Mouse (Mus musculus) neural tube, embryonic 15.5 days (tissue): ENCODE data around the gene Tll2. TPM values are rescaled to one million over a fixed set of nuclear protein-coding genes. Genes with fewer than 3 reads are reported as not detected.
A peak's percentile ranks its signal among the peaks of the same experiment; 100 is the strongest.

ENCODE experiments used
- ATAC-seq: fragments of 200-750 bp; cut with Nextera tagmentation; 2 replicates; pipeline ENCODE4 v1.8.0; 2017; ENCODE audit warnings: mild to moderate bottlenecking, moderate TSS enrichment, moderate library complexity; ENCODE audit not compliant: low FRiP score
- H3K27ac ChIP-seq: fragments of 300-500 bp; sonication (generic); replicated peaks from 2 replicates; pipeline ENCODE4 v1.5.1; 2015; ENCODE audit warnings: mild to moderate bottlenecking, inconsistent platforms
- H3K27me3 ChIP-seq: fragments of 300-500 bp; sonication (generic); replicated peaks from 2 replicates; pipeline ENCODE4 v1.6.1; 2015; ENCODE audit warnings: inconsistent platforms
- H3K36me3 ChIP-seq: fragments of 300-500 bp; sonication (generic); 2 replicates; pipeline ENCODE4 v1.6.1; 2015; ENCODE audit warnings: inconsistent platforms
- H3K4me1 ChIP-seq: fragments of 300-500 bp; sonication (generic); 2 replicates; pipeline ENCODE4 v1.6.1; 2015; ENCODE audit warnings: inconsistent platforms
- H3K4me2 ChIP-seq: fragments of 300-500 bp; sonication (generic); 2 replicates; pipeline ENCODE4 v1.6.1; 2015; ENCODE audit warnings: inconsistent platforms, mild to moderate bottlenecking, moderate library complexity
- H3K4me3 ChIP-seq: fragments of 300-500 bp; sonication (generic); replicated peaks from 2 replicates; pipeline ENCODE4 v1.5.1; 2015; ENCODE audit warnings: mild to moderate bottlenecking, inconsistent platforms
- H3K9ac ChIP-seq: fragments of 300-500 bp; sonication (generic); replicated peaks from 2 replicates; pipeline ENCODE4 v1.6.1; 2015; ENCODE audit warnings: mild to moderate bottlenecking, inconsistent platforms
- H3K9me3 ChIP-seq: fragments of 300-500 bp; sonication (generic); replicated peaks from 2 replicates; pipeline ENCODE4 v1.6.1; 2016; ENCODE audit warnings: inconsistent platforms
- WGBS: fragments of 180-500 bp; shearing (Covaris S2); methylation state at CpG from one replicate; pipeline ENCODE4 v1.1.7; 2015; ENCODE audit warnings: mixed read lengths; 5-methylcytosine and 5-hydroxymethylcytosine counted together
- polyA plus RNA-seq: library from polyadenylated mRNA; unstranded; fragments of >200 nt; fragmentation: Nextera tagmentation; extraction: Ambion mirVana; gene quantifications from 2 replicates; pipeline ENCODE4 v1.2.1, GENCODE M21; 2015

Gene Tll2
- polyA plus RNA-seq, 1 experiment from 2014 or later: 1.9 TPM

GRCm38 (mm10) chr19:41086700-41087099 lies 119.9 kb downstream of the Tll2 start:
- Histone ChIP-seq H3K27me3 (peaks cover 11% of the 10 kb centered on the region; the same call in 1 of the 2 replicates), H3K4me1 (0 out of 2 replicates have a peak, but pooled peaks cover 3% of the 10 kb centered on the region), H3K4me2 (no peak overlapping the region), H3K9ac (no peak overlapping the region), H3K9me3 (no peaks in the 10 kb centered on the region), H3K27ac (no peak overlapping the region), H3K36me3 (no peaks in the 10 kb centered on the region), H3K4me3 (no peak overlapping the region)
- ATAC-seq: peak; percentile 78; the same call in 1 of the 2 replicates
- 5% methylated on average over 2 of the region's 2 CpGs for WGBS

- no peak overlapping the region for H3K4me2 ChIP-seq
- 0 out of 2 replicates have a peak, but pooled peaks cover 3% of the 10 kb centered on the region for H3K4me1 ChIP-seq
- no peak overlapping the region for H3K4me3 ChIP-seq
- H3K27ac ChIP-seq: no peak overlapping the region
- no peaks in the 10 kb centered on the region for H3K36me3 ChIP-seq
- H3K9me3 ChIP-seq: no peaks in the 10 kb centered on the region
- no peak overlapping the region for H3K9ac ChIP-seq
- H3K27me3 ChIP-seq: peaks cover 11% of the 10 kb centered on the region; the same call in 1 of the 2 replicates
- 87% methylated on average over 6 of the region's 6 CpGs for WGBS
- peak; percentile 18; the same call in 1 of the 2 replicates for ATAC-seq
Observed at GRCm38 (mm10) chr19:41086289-41086688, 120.3 kb downstream of the Tll2 start.

- no peaks in the 10 kb centered on the region for H3K9me3 ChIP-seq
- peaks cover 3% of the 10 kb centered on the region; the same call in 1 of the 2 replicates for H3K27me3 ChIP-seq
- no peaks in the 10 kb centered on the region for H3K36me3 ChIP-seq
- H3K4me3 ChIP-seq: no peak overlapping the region
- ATAC-seq: no peak
- H3K9ac ChIP-seq: no peak overlapping the region
- no peak overlapping the region for H3K27ac ChIP-seq
- H3K4me1 ChIP-seq: 0 out of 2 replicates have a peak, but pooled peaks cover 3% of the 10 kb centered on the region
- 94% methylated on average over 14 of the region's 14 CpGs for WGBS
- no peak overlapping the region for H3K4me2 ChIP-seq
Observed at GRCm38 (mm10) chr19:41083646-41084045, 123.0 kb downstream of the Tll2 start.

GRCm38 (mm10) chr19:41081589-41081988 lies 125.0 kb downstream of the Tll2 start:
- Histone ChIP-seq H3K36me3 (no peaks in the 10 kb centered on the region), H3K4me3 (no peak overlapping the region), H3K9me3 (no peaks in the 10 kb centered on the region), H3K27ac (no peak overlapping the region), H3K4me2 (no peak overlapping the region), H3K9ac (no peak overlapping the region), H3K27me3 (no peaks in the 10 kb centered on the region), H3K4me1 (no peaks in the 10 kb centered on the region)
- ATAC-seq: no peak
- WGBS: 35% methylated on average over 3 of the region's 3 CpGs

DNA sequence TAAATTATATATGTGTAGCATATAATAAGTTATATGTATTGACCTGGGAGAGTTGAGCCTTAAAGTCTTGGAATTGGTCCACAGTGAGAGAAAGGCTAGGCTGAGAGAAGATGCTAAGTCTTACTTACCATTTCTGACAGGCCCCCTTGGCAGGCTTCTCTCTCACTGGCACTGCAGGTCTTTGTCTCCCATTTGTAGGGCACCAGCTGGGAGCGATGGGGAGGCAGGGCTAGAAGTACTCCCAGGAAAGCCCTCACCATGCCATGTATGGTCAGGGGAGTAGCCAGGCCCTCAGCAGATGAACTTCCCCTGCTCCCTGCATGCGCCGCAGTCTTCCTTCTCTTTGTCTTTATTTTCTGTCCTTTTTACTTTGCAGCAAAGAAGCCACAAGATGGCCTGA lies 129.7 kb downstream of the Tll2 start, which contains the start of gene Opalin:
Gene Opalin, minus strand, starts transcription at position 208 of the 400 bp plus-strand sequence.
- no peaks in the 10 kb centered on the region for H3K36me3 ChIP-seq
- H3K4me3 ChIP-seq: no peak within 1 kb of the TSS
- H3K27ac ChIP-seq: no peak within 1 kb of the TSS
- H3K4me1 ChIP-seq: no peaks in the 10 kb centered on the region
- no peaks in the 10 kb centered on the region for H3K9me3 ChIP-seq
- no peak for ATAC-seq
- 66% methylated on average over 3 of the region's 3 CpGs for WGBS
- H3K4me2 ChIP-seq: no peak within 1 kb of the TSS
- H3K9ac ChIP-seq: no peak within 1 kb of the TSS
- H3K27me3 ChIP-seq: no peaks in the 10 kb centered on the region

DNA sequence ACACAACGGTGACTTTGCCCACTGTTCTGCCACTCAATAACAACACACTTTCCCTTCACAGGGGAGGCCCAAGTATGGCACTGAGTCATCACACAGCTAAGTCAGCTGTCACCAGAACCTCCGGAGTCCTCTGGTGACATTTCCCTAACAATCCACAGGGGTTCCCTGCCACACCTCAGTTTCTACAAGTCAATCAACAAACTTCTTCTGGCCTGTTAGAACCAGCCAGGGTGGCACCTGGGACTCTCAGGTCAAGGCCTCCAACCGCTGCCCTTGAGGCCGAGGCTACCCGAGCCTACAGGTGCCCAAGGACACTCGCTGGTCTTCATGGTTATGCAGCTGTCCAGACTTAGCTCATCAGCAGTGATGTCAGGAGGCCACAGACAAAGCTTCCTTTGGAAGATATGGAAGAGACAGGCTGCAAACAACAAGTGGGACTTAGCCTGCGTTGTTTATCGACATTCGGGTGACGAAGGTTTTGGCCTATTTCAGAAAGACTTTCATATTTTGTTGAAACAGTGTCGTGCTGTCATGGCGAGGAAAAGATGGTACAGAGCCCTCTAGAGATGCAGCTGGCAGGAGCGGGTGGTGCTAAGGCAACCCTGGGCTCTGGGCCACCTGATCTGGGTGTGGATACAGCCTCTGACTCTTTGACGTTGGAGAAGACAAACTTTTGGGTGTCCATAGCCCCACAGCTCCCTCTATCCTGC lies 132.7 kb downstream of the Tll2 start:
- 90% methylated on average over 14 of the region's 14 CpGs for WGBS
- no peak overlapping the region for H3K4me2 ChIP-seq
- no peak overlapping the region for H3K4me3 ChIP-seq
- no peaks in the 10 kb centered on the region for H3K27me3 ChIP-seq
- no peak for ATAC-seq
- no peak overlapping the region for H3K27ac ChIP-seq
- no peaks in the 10 kb centered on the region for H3K9me3 ChIP-seq
- H3K36me3 ChIP-seq: no peaks in the 10 kb centered on the region
- H3K9ac ChIP-seq: no peak overlapping the region
- no peaks in the 10 kb centered on the region for H3K4me1 ChIP-seq

GRCm38 (mm10) chr19:41071500-41071899 lies 135.1 kb downstream of the Tll2 start:
- Histone ChIP-seq H3K27ac (no peak overlapping the region), H3K4me1 (no peaks in the 10 kb centered on the region), H3K9ac (no peak overlapping the region), H3K27me3 (no peaks in the 10 kb centered on the region), H3K4me3 (no peak overlapping the region), H3K36me3 (no peaks in the 10 kb centered on the region), H3K4me2 (no peak overlapping the region), H3K9me3 (no peaks in the 10 kb centered on the region)
- 10% methylated on average over 8 of the region's 8 CpGs for WGBS
- no peak for ATAC-seq

GRCm38 (mm10) chr19:41054702-41055101 lies 151.9 kb downstream of the Tll2 start:
- ATAC-seq: no peak
- Histone ChIP-seq H3K4me2 (no peak overlapping the region), H3K9ac (no peak overlapping the region), H3K36me3 (no peaks in the 10 kb centered on the region), H3K9me3 (no peaks in the 10 kb centered on the region), H3K27ac (no peak overlapping the region), H3K27me3 (no peaks in the 10 kb centered on the region), H3K4me1 (no peaks in the 10 kb centered on the region), H3K4me3 (no peak overlapping the region)
- 73% methylated on average over 4 of the region's 4 CpGs for WGBS

- Histone ChIP-seq H3K9me3 (no peaks in the 10 kb centered on the region), H3K27me3 (no peaks in the 10 kb centered on the region), H3K36me3 (no peaks in the 10 kb centered on the region), H3K4me1 (no peaks in the 10 kb centered on the region), H3K4me3 (no peak overlapping the region), H3K27ac (no peak overlapping the region), H3K4me2 (no peak overlapping the region), H3K9ac (no peak overlapping the region)
- no peak for ATAC-seq
- WGBS: 43% methylated on average over 10 of the region's 10 CpGs
Observed at GRCm38 (mm10) chr19:41053530-41053929, 153.1 kb downstream of the Tll2 start.

- H3K27me3 ChIP-seq: no peaks in the 10 kb centered on the region
- H3K27ac ChIP-seq: no peak overlapping the region
- no peaks in the 10 kb centered on the region for H3K36me3 ChIP-seq
- no peak overlapping the region for H3K9ac ChIP-seq
- no peak overlapping the region for H3K4me3 ChIP-seq
- H3K4me2 ChIP-seq: no peak overlapping the region
- WGBS: 60% methylated on average over 5 of the region's 5 CpGs
- H3K4me1 ChIP-seq: no peaks in the 10 kb centered on the region
- no peaks in the 10 kb centered on the region for H3K9me3 ChIP-seq
- no peak for ATAC-seq
Observed at GRCm38 (mm10) chr19:41052247-41052646, 154.4 kb downstream of the Tll2 start.

DNA sequence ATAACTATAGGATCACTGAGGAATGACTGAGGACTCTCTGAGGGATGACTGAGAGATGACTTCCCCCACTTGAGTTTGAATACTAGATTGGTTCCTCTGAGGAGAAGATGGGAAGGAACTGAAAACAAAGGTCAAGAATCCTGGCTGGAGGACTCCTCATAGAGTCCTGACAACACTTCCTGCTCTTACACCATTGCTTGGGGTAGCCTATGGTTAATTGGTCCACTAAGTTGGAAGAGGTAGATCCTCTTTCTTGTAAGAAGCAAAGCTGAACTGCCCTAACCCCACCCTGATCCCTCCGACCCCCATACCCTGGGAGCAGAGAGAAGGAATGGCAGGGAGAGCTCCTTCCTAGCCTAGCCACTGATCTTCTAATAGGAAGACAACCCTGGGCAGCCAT lies 154.9 kb downstream of the Tll2 start:
- H3K4me1 ChIP-seq: no peaks in the 10 kb centered on the region
- H3K27me3 ChIP-seq: no peaks in the 10 kb centered on the region
- no peak for ATAC-seq
- 60% methylated on average over 1 of the region's 1 CpGs for WGBS
- H3K4me2 ChIP-seq: no peak overlapping the region
- H3K36me3 ChIP-seq: no peaks in the 10 kb centered on the region
- no peaks in the 10 kb centered on the region for H3K9me3 ChIP-seq
- no peak overlapping the region for H3K4me3 ChIP-seq
- H3K9ac ChIP-seq: no peak overlapping the region
- H3K27ac ChIP-seq: no peak overlapping the region

DNA sequence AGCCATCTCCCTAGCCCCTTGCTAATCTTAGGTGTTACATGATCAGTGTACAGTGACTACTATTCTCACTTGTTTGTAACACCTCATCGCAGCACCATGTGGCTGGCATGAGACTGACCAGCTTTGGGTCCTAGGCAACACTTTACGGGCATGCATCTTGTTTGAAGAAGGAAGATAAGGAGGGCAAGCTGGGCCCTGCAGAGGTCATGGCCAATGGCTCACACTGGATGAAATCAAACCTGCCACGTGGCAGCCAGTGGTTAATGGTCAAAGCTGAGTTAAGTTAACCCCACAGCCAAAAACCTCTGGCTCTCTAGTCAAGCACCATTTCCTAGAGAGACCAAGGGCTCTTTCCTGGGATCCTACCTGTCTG lies 158.5 kb downstream of the Tll2 start:
- no peak for ATAC-seq
- H3K4me2 ChIP-seq: no peak overlapping the region
- H3K27me3 ChIP-seq: no peaks in the 10 kb centered on the region
- WGBS: 89% methylated on average over 3 of the region's 3 CpGs
- H3K4me3 ChIP-seq: no peak overlapping the region
- H3K4me1 ChIP-seq: no peaks in the 10 kb centered on the region
- H3K9ac ChIP-seq: no peak overlapping the region
- H3K9me3 ChIP-seq: no peaks in the 10 kb centered on the region
- H3K27ac ChIP-seq: no peak overlapping the region
- no peaks in the 10 kb centered on the region for H3K36me3 ChIP-seq
